Mouse (Mus musculus): ENCODE data around the gene Zdhhc9.
"Not testable (repeated sequence)": the region's sequence is repeated elsewhere in the genome, so short reads cannot be mapped to it uniquely, and the experiment has no call there.

The Zdhhc9 gene

DNA sequence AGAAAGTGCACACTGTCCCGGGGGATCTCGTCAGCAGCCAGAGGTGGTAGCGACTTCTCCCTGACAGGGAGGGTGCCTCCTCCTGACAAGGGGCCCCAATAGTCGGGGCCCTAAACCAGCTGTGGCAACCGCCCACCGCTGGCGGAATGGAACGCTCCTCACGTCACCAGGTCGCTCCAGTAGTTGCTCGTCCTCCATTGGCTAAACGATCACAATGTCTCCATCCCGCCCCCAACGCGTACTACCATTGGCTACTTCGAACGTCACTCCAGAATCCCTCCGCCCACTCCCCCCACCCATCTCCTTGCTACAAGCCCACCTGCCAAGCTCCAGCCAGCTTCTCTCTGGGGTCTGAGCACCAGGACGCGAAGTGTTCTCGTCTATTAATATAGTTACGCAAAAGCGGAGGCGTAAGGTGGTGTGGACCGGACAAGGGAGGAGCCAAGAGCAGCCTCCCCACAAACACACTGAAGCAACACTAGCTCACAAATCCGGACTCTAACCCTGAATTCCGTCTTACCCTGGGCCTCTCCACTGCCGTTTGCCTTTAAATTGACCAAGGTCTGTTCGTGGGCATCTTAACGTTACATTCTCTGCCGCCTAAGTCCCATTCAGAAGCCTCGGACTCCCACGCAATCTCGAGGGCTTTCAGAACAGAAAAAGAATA lies at the start of gene Zdhhc9:
TSS of gene Zdhhc9 (minus strand) at position 360 of the 667 bp plus-strand sequence.
- DNase-seq (ENCODE audit: extremely low read depth, low read depth): peak; percentile 77

DNA sequence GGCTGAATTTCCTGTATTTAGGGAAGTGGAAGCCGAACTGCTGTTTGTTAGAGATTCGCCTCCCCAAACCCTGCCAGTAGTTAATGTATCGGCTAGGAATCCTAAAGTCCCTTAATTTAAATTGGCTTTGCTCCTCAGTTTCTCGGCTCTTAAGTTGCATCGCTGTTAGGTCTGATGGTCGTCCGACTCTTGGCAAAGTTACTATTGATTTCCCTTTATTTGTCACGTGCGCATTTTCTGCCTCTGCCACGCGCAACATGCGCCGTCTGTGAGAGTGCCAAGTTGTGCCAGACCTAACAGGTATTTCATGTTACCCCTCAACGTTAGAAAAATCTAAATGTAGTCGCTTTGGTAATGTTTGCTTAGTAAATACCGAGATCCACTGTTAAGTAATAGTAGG lies 48.3 kb upstream of the Zdhhc9 start:
- DNase-seq (ENCODE audit: extremely low read depth, low read depth): no peak

DNA sequence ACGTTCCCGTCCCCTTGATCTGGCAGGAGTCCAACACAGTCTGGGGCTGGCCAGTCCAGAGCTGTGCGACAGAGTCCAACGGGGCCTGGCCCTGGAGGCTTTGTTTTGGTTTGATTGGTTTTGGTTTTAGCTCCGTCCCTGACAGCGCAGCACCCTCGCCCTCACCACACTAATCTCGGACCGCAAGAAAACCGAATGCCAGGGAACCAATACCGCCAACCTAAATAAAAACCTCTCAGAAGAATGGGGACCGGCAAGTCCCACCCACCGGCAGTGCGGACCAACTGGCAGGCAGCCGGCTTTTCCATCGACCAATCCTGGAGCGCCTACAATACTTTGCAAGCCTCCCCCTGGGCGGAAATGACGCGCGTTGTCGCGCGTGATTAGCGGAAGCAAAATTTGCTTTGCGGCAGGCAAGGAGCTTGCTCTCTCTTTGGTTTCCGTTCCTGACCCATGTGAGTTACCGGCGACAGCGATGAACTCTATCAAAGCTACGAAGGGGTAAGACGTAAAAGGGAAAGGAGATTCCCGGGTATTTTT lies 47.9 kb upstream of the Zdhhc9 start, which contains the start of gene Utp14a:
TSS of gene Utp14a (plus strand) at position 395 of the 540 bp plus-strand sequence.
- peak; percentile 93 for DNase-seq (ENCODE audit: extremely low read depth, low read depth)

DNA sequence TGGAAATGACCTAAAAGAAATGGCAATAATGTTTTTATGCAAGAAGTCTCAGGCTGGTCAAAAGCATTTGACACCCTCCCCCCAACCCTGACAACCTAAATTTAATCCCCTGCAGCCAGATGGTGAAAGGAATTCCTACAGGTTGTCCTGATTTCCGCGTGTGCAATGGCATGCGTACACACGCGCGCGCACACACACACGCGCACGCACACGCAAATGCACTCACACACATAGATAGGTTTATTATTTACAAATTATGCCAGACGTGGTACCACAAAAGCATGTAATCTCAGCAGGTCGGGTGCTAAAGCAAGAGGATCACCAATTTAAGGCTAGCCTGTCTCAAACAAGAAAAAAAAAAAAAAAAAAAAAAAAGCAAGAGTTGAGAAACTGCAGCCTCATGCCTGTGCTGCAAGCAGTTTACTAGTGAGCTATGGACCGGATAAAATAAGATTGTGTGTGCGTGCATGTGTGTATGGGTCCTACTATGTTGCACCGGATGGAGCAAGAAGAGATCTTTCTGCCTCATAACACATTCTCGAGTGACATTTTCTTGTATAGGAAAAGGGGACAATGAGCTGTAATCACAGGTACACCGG lies 47.3 kb upstream of the Zdhhc9 start:
- DNase-seq (ENCODE audit: extremely low read depth, low read depth): no peak

DNA sequence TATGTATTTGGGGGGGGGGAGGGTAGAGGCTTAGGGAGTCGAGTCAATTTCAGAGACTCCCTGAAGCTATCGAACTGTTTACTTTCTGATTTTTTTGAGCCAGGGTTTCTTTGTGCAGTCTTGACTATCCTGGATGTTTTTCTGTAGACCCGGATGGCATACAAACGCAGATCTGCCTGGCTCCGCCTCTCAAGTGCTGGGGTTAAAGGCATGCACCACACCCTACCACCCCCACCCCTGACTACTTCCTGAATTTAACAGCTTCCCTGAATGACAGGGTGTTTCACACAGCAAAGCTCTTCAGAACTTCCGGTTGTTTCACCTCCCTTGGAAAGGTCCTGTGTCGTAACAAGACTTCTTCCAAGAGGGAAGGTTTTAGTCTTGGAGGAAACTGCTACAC lies 25.7 kb upstream of the Zdhhc9 start:
- DNase-seq (ENCODE audit: extremely low read depth, low read depth): peak; percentile 83

- DNase-seq (ENCODE audit: extremely low read depth, low read depth): no peak
Observed at GRCm38 (mm10) chrX:48226225-48226624, 17.5 kb upstream of the Zdhhc9 start.

DNA sequence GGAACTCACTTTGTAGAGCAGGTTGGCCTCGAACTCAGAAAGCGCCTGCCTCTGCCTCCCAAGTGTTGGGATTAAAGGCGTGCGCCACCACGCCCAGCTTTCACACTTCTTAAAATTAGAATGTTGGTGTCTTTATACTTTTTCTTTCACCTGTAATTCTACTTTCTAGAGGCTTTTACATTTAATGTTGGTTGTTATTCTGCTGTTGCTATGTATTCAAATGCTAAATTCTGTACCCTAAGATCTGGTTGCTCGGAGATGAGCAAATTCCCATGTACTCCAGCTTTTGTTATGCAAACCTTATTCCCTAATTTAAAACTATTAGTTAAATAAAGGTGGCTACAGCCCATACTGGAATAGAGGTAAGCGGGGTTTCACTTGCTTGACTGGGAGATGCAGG lies 14.0 kb upstream of the Zdhhc9 start:
- DNase-seq (ENCODE audit: extremely low read depth, low read depth): no peak

DNA sequence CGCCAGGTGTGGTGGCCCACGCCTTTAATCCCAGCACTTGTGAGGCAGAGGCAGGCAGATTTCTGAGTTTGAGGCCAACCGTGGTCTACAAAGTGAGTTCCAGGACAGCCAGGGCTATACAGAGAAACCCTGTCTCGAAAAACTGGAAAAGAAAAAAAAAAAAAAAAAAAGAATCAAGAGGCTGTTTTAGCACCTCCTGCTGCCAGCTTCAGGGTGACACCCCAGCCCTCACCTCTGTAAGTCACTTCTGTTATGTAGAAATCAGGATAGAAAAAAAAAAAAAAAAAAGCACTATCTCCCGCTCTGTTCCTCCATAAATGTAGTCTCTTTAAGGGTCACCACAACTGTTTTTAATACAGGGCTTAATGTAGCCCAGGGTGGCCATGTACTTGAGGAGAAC lies 10.8 kb upstream of the Zdhhc9 start:
- no peak for DNase-seq (ENCODE audit: extremely low read depth, low read depth)

DNA sequence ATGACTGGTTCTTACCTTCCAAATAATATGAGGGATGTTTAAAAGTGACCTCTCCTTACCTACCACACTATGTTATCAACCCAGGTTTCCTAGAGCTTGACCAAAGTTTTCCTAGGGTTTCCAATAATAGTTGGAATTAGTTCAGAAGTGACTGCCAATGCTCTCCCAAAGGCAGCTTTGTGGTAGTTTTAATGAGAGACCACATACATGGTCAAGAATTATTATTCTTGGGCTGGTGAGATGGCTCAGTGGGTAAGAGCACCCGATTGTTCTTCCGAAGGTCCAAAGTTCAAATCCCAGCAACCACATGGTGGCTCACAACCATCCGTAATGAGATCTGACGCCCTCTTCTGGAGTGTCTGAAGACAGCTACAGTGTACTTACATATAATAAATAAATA lies 1.1 kb upstream of the Zdhhc9 start:
- not testable (repeated sequence) for DNase-seq (ENCODE audit: extremely low read depth, low read depth)

DNA sequence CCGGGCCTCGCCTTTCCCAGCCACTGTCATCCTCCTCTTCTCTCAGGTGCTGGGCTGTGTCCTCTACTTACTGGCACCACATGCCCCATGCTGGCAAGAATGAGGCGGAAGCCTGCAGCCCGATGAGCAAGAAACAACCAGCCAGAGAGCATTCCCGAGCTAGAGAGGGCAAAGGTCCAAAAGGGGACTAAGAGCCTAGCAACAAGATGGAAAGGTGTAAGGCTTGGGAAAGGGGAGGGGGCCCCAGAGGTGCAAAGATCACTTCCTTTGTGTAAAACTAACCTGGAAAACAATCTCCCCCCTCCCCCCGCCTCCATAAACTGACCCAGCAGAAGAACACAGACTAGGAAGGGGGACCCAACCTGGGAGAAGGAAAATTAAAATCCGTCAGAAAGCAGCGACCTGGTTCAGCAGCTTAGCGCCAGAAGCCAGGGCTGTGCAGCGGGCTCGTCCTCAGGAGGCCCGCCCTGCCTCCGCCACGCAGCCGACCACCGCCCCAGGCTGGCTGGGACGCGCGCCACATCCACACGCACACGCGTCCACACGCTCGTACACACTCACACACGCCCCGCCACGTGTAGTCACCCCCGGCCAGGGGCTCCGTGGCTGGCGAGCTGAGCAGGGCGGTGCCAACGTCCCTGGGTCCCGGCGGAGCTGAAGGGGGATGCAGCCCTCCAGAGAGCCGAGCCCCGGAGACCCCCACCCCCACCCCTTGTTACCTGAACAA lies 754 bp downstream of the Zdhhc9 start:
- no peak for DNase-seq (ENCODE audit: extremely low read depth, low read depth)

GRCm38 (mm10) chrX:48204469-48204868 lies 4.2 kb downstream of the Zdhhc9 start:
- peak; percentile 25 for DNase-seq (ENCODE audit: extremely low read depth, low read depth)

GRCm38 (mm10) chrX:48203763-48204162 lies 4.9 kb downstream of the Zdhhc9 start:
- DNase-seq (ENCODE audit: extremely low read depth, low read depth): no peak

GRCm38 (mm10) chrX:48202995-48203394 lies 5.7 kb downstream of the Zdhhc9 start:
- DNase-seq (ENCODE audit: extremely low read depth, low read depth): no peak

- no peak for DNase-seq (ENCODE audit: extremely low read depth, low read depth)
Observed at GRCm38 (mm10) chrX:48202436-48202835, 6.2 kb downstream of the Zdhhc9 start.

GRCm38 (mm10) chrX:48201973-48202372 lies 6.7 kb downstream of the Zdhhc9 start:
- no peak for DNase-seq (ENCODE audit: extremely low read depth, low read depth)

DNA sequence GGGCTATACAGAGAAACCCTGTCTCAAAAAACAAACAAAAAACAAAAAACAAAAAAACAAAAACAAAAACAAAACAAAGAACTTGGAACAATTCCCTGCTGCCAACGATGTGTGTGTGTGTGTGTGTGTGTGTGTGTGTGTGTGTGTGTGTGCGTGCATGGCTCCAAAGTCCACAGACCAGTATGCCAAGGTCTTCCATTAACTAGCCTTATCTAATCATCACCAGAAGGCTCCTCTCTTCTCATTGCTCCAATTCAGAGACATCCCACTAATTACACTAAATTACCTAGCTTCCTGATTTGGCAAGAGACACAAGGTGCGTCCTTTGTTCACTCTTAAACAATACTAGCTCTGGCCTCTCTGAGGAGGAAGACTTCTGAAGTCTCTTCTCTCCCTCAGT lies 8.0 kb downstream of the Zdhhc9 start:
- no peak for DNase-seq (ENCODE audit: extremely low read depth, low read depth)

GRCm38 (mm10) chrX:48199026-48199425 lies 9.7 kb downstream of the Zdhhc9 start:
- no peak for DNase-seq (ENCODE audit: extremely low read depth, low read depth)

- no peak for DNase-seq (ENCODE audit: extremely low read depth, low read depth)
Observed at GRCm38 (mm10) chrX:48197856-48198255, 10.8 kb downstream of the Zdhhc9 start.

DNA sequence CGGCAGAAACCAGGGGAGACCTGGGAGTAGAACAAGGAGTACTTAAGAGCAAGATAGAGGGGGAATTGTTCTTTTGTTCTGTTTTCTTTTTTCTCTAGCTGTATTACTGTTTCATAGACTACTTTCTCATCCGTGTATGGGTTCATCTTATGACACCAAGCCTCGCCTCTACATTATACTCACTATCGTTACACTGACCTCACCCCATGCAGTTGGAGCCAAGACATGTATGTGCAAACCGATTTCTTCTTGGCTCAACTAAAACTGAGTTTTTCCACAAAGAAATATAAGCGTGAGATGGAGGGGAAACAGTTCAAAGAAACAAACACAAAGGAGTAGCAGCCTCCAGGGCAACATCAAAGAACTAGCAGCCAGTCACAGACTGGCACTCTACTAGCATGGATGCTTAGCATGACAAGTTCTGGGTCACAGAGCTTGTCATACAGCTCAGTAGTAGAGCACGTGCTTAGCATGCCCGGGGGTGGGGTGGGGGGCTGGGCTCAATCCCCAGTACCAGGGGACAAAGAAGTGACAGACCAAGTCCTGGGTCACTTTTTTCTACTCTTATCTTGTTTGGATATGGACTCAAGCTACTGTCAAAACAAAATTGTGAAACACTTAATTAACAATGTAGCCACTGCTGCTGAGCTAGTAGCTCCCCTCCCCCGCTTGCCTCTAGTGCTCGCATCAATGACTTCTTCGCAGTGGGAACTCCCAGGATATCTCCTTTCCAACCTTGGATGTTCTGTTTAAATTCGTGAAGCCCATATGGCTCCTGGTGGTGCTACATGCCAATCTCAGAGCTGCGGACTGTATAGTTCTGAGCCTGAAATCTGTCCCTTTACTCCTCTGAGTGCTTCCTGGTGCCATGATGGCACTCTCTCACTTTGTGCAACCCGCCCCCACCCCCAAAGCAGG lies 15.2 kb downstream of the Zdhhc9 start:
- DNase-seq (ENCODE audit: extremely low read depth, low read depth): no peak

GRCm38 (mm10) chrX:48191261-48191660 lies 17.4 kb downstream of the Zdhhc9 start:
- no peak for DNase-seq (ENCODE audit: extremely low read depth, low read depth)

- no peak for DNase-seq (ENCODE audit: extremely low read depth, low read depth)
Observed at GRCm38 (mm10) chrX:48184703-48185102, 24.0 kb downstream of the Zdhhc9 start.
